Mouse (Mus musculus): ENCODE measurements around the gene Mlip. TPM values are rescaled to one million over a fixed set of nuclear protein-coding genes. Genes with fewer than 3 reads are reported as not detected.

The Mlip gene
- polyA plus RNA-seq (2015; fragmentation: Nextera tagmentation; extraction: Ambion mirVana) = 2.2 and 2.4 TPM in 2 replicates

GRCm38 (mm10) chr9:77352432-77353175 is at the start of gene Mlip:
Gene Mlip (minus strand): TSS chr9:77352969.
- no peaks in the 10 kb centered on the region for H3K36me3 ChIP-seq (ENCODE audit: control insufficient read depth, insufficient read depth, low read length)
- H3K27me3 ChIP-seq (replicated peaks; ENCODE audit: control insufficient read depth, insufficient read depth, low read length) = no peaks in the 10 kb centered on the region
- no peak within 1 kb of the TSS for H3K27ac ChIP-seq (ENCODE audit: low read depth, low read length)
- H3K9ac ChIP-seq (ENCODE audit: low read depth, low read length) = no peak within 1 kb of the TSS
- no peaks in the 10 kb centered on the region for H3K9me3 ChIP-seq (ENCODE audit: control insufficient read depth, low read length)
- 76% methylated on average over 14 of the region's 14 CpGs for WGBS
- H3K4me2 ChIP-seq (ENCODE audit: low read length) = no peak within 1 kb of the TSS
- H3K4me1 ChIP-seq (ENCODE audit: control insufficient read depth, insufficient read depth, low read depth, low read length) = no peaks in the 10 kb centered on the region
- ATAC-seq = no peak
- H3K4me3 ChIP-seq (ENCODE audit: low read length) = no peak within 1 kb of the TSS

- H3K9ac ChIP-seq (ENCODE audit: low read depth, low read length) = no peak overlapping the region
- H3K27me3 ChIP-seq (replicated peaks; ENCODE audit: control insufficient read depth, insufficient read depth, low read length) = no peaks in the 10 kb centered on the region
- no peaks in the 10 kb centered on the region for H3K9me3 ChIP-seq (ENCODE audit: control insufficient read depth, low read length)
- H3K4me2 ChIP-seq (ENCODE audit: low read length) = no peak overlapping the region
- H3K36me3 ChIP-seq (ENCODE audit: control insufficient read depth, insufficient read depth, low read length) = no peaks in the 10 kb centered on the region
- ATAC-seq = no peak
- no peak overlapping the region for H3K27ac ChIP-seq (ENCODE audit: low read depth, low read length)
- H3K4me3 ChIP-seq (ENCODE audit: low read length) = no peak overlapping the region
- 93% methylated on average over 5 of the region's 5 CpGs for WGBS
- no peaks in the 10 kb centered on the region for H3K4me1 ChIP-seq (ENCODE audit: control insufficient read depth, insufficient read depth, low read depth, low read length)
These were observed 47.0 kb upstream of the Mlip start for GRCm38 (mm10) chr9:77399801-77400200.

GRCm38 (mm10) chr9:77398856-77399631 is 46.3 kb upstream of the Mlip start:
- no peaks in the 10 kb centered on the region for H3K36me3 ChIP-seq (ENCODE audit: control insufficient read depth, insufficient read depth, low read length)
- no peak overlapping the region for H3K4me3 ChIP-seq (ENCODE audit: low read length)
- ATAC-seq = peak; percentile 78
- H3K27ac ChIP-seq (ENCODE audit: low read depth, low read length) = no peak overlapping the region
- no peaks in the 10 kb centered on the region for H3K27me3 ChIP-seq (replicated peaks; ENCODE audit: control insufficient read depth, insufficient read depth, low read length)
- H3K9me3 ChIP-seq (ENCODE audit: control insufficient read depth, low read length) = no peaks in the 10 kb centered on the region
- no peaks in the 10 kb centered on the region for H3K4me1 ChIP-seq (ENCODE audit: control insufficient read depth, insufficient read depth, low read depth, low read length)
- H3K4me2 ChIP-seq (ENCODE audit: low read length) = no peak overlapping the region
- 66% methylated on average over 13 of the region's 13 CpGs for WGBS
- no peak overlapping the region for H3K9ac ChIP-seq (ENCODE audit: low read depth, low read length)

GRCm38 (mm10) chr9:77397027-77397426 is 44.3 kb upstream of the Mlip start:
- Histone ChIP-seq H3K4me3 (ENCODE audit: low read length) (no peak overlapping the region), H3K9ac (ENCODE audit: low read depth, low read length) (no peak overlapping the region), H3K27me3 (replicated peaks; ENCODE audit: control insufficient read depth, insufficient read depth, low read length) (no peaks in the 10 kb centered on the region), H3K36me3 (ENCODE audit: control insufficient read depth, insufficient read depth, low read length) (no peaks in the 10 kb centered on the region), H3K27ac (ENCODE audit: low read depth, low read length) (no peak overlapping the region), H3K9me3 (ENCODE audit: control insufficient read depth, low read length) (no peaks in the 10 kb centered on the region), H3K4me1 (ENCODE audit: control insufficient read depth, insufficient read depth, low read depth, low read length) (no peaks in the 10 kb centered on the region), H3K4me2 (ENCODE audit: low read length) (no peak overlapping the region)
- WGBS = 85% methylated on average over 4 of the region's 4 CpGs
- no peak for ATAC-seq

- H3K9me3 ChIP-seq (ENCODE audit: control insufficient read depth, low read length) = no peaks in the 10 kb centered on the region
- H3K36me3 ChIP-seq (ENCODE audit: control insufficient read depth, insufficient read depth, low read length) = no peaks in the 10 kb centered on the region
- WGBS = 90% methylated on average over 10 of the region's 10 CpGs
- H3K27me3 ChIP-seq (replicated peaks; ENCODE audit: control insufficient read depth, insufficient read depth, low read length) = no peaks in the 10 kb centered on the region
- H3K27ac ChIP-seq (ENCODE audit: low read depth, low read length) = no peak overlapping the region
- no peak for ATAC-seq
- H3K4me2 ChIP-seq (ENCODE audit: low read length) = no peak overlapping the region
- no peak overlapping the region for H3K9ac ChIP-seq (ENCODE audit: low read depth, low read length)
- no peaks in the 10 kb centered on the region for H3K4me1 ChIP-seq (ENCODE audit: control insufficient read depth, insufficient read depth, low read depth, low read length)
- no peak overlapping the region for H3K4me3 ChIP-seq (ENCODE audit: low read length)
These were observed 38.5 kb upstream of the Mlip start for GRCm38 (mm10) chr9:77391248-77391647.

- H3K27ac ChIP-seq (ENCODE audit: low read depth, low read length) = no peak overlapping the region
- H3K27me3 ChIP-seq (replicated peaks; ENCODE audit: control insufficient read depth, insufficient read depth, low read length) = no peaks in the 10 kb centered on the region
- no peaks in the 10 kb centered on the region for H3K36me3 ChIP-seq (ENCODE audit: control insufficient read depth, insufficient read depth, low read length)
- H3K9ac ChIP-seq (ENCODE audit: low read depth, low read length) = no peak overlapping the region
- WGBS = 89% methylated on average over 8 of the region's 8 CpGs
- H3K4me2 ChIP-seq (ENCODE audit: low read length) = no peak overlapping the region
- no peaks in the 10 kb centered on the region for H3K4me1 ChIP-seq (ENCODE audit: control insufficient read depth, insufficient read depth, low read depth, low read length)
- ATAC-seq = no peak
- no peaks in the 10 kb centered on the region for H3K9me3 ChIP-seq (ENCODE audit: control insufficient read depth, low read length)
- H3K4me3 ChIP-seq (ENCODE audit: low read length) = no peak overlapping the region
These were observed 36.2 kb upstream of the Mlip start for GRCm38 (mm10) chr9:77388956-77389355.

- Histone ChIP-seq H3K4me2 (ENCODE audit: low read length) (no peak overlapping the region), H3K4me1 (ENCODE audit: control insufficient read depth, insufficient read depth, low read depth, low read length) (no peaks in the 10 kb centered on the region), H3K27ac (ENCODE audit: low read depth, low read length) (no peak overlapping the region), H3K27me3 (replicated peaks; ENCODE audit: control insufficient read depth, insufficient read depth, low read length) (no peaks in the 10 kb centered on the region), H3K36me3 (ENCODE audit: control insufficient read depth, insufficient read depth, low read length) (no peaks in the 10 kb centered on the region), H3K9me3 (ENCODE audit: control insufficient read depth, low read length) (no peaks in the 10 kb centered on the region), H3K9ac (ENCODE audit: low read depth, low read length) (no peak overlapping the region), H3K4me3 (ENCODE audit: low read length) (no peak overlapping the region)
- 42% methylated on average over 1 of the region's 1 CpGs for WGBS
- ATAC-seq = no peak
These were observed 34.0 kb upstream of the Mlip start for GRCm38 (mm10) chr9:77386751-77387150.

- Histone ChIP-seq H3K27me3 (replicated peaks; ENCODE audit: control insufficient read depth, insufficient read depth, low read length) (no peaks in the 10 kb centered on the region), H3K4me2 (ENCODE audit: low read length) (no peak overlapping the region), H3K36me3 (ENCODE audit: control insufficient read depth, insufficient read depth, low read length) (no peaks in the 10 kb centered on the region), H3K27ac (ENCODE audit: low read depth, low read length) (no peak overlapping the region), H3K9me3 (ENCODE audit: control insufficient read depth, low read length) (no peaks in the 10 kb centered on the region), H3K4me1 (ENCODE audit: control insufficient read depth, insufficient read depth, low read depth, low read length) (no peaks in the 10 kb centered on the region), H3K4me3 (ENCODE audit: low read length) (no peak overlapping the region), H3K9ac (ENCODE audit: low read depth, low read length) (no peak overlapping the region)
- no peak for ATAC-seq
- WGBS = 82% methylated on average over 12 of the region's 12 CpGs
These were observed 32.8 kb upstream of the Mlip start for GRCm38 (mm10) chr9:77385611-77386010.

GRCm38 (mm10) chr9:77384651-77385050 is 31.9 kb upstream of the Mlip start:
- no peak overlapping the region for H3K4me2 ChIP-seq (ENCODE audit: low read length)
- H3K36me3 ChIP-seq (ENCODE audit: control insufficient read depth, insufficient read depth, low read length) = no peaks in the 10 kb centered on the region
- no peaks in the 10 kb centered on the region for H3K9me3 ChIP-seq (ENCODE audit: control insufficient read depth, low read length)
- no peak for ATAC-seq
- H3K4me3 ChIP-seq (ENCODE audit: low read length) = no peak overlapping the region
- no peak overlapping the region for H3K9ac ChIP-seq (ENCODE audit: low read depth, low read length)
- no peak overlapping the region for H3K27ac ChIP-seq (ENCODE audit: low read depth, low read length)
- no peaks in the 10 kb centered on the region for H3K27me3 ChIP-seq (replicated peaks; ENCODE audit: control insufficient read depth, insufficient read depth, low read length)
- no peaks in the 10 kb centered on the region for H3K4me1 ChIP-seq (ENCODE audit: control insufficient read depth, insufficient read depth, low read depth, low read length)
- WGBS = 89% methylated on average over 9 of the region's 9 CpGs
